Mouse (Mus musculus) hindbrain, embryonic 10.5 days (tissue): ENCODE measurements at regions not wholly inside any gene's neighbourhood (a gene's known extent, or its start where the extent isn't known, plus 50 kb on each side); places are given as distances from the start of the nearest gene placed in this dataset.
"Not testable (repeated sequence)": the region's sequence is repeated elsewhere in the genome, so short reads cannot be mapped to it uniquely, and the experiment has no call there.

Experiments used
- DNase-seq: peaks from one replicate; pipeline ENCODE4 v3.0.0-alpha.2; 2017; ENCODE audit warnings: low spot score
- H3K27ac ChIP-seq: fragments of 300-500 bp; sonication (generic); 2 replicates; pipeline ENCODE4 v1.5.1; 2016; ENCODE audit warnings: mild to moderate bottlenecking, moderate library complexity
- H3K27me3 ChIP-seq: fragments of 300-500 bp; sonication (generic); 2 replicates; pipeline ENCODE4 v1.6.1; 2016; ENCODE audit warnings: mild to moderate bottlenecking; ENCODE audit not compliant: poor library complexity, insufficient read depth, severe bottlenecking
- H3K36me3 ChIP-seq: fragments of 300-500 bp; sonication (generic); 2 replicates; pipeline ENCODE4 v1.6.1; 2016; ENCODE audit warnings: mild to moderate bottlenecking, moderate library complexity
- H3K4me1 ChIP-seq: fragments of 300-500 bp; sonication (generic); replicated peaks from 2 replicates; pipeline ENCODE4 v1.6.1; 2016; ENCODE audit warnings: mild to moderate bottlenecking
- H3K4me3 ChIP-seq: fragments of 300-500 bp; sonication (generic); 2 replicates; pipeline ENCODE4 v1.5.1; 2016; ENCODE audit warnings: mild to moderate bottlenecking, moderate library complexity
- H3K9me3 ChIP-seq: fragments of 300-500 bp; sonication (generic); 2 replicates; pipeline ENCODE4 v1.6.1; 2016; ENCODE audit warnings: mild to moderate bottlenecking, moderate library complexity
- WGBS: fragments of 180-500 bp; shearing (Covaris S2); methylation state at CpG from one replicate; pipeline ENCODE4 v1.1.7; 2016; 5-methylcytosine and 5-hydroxymethylcytosine counted together

DNA sequence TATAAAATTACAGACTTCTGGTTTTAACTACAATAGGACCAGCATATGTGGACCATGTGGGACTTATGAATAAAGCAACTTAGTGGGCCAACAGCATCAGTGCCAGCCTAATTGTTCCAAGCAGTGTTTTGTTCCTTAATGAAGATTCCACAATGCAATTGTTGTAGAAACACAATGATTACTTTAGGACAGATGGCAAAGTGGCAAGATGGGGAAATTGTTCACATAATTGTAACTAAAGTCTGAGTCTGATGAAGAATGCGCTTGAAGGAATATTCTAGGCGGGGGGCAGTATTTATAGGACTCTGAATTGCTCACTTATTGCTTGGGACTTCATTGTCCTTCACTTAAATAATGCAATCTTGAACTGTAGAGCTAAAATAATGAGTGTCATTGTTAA is 253.4 kb upstream of the Kcnj3 start:
- Histone ChIP-seq H3K4me1 (no peaks in the 10 kb centered on the region), H3K9me3 (no peaks in the 10 kb centered on the region), H3K27ac (no peak overlapping the region), H3K36me3 (no peaks in the 10 kb centered on the region), H3K4me3 (no peak overlapping the region), H3K27me3 (no peaks in the 10 kb centered on the region)
- no peak for DNase-seq
- WGBS, result 84% methylated on average over 2 of the region's 2 CpGs

DNA sequence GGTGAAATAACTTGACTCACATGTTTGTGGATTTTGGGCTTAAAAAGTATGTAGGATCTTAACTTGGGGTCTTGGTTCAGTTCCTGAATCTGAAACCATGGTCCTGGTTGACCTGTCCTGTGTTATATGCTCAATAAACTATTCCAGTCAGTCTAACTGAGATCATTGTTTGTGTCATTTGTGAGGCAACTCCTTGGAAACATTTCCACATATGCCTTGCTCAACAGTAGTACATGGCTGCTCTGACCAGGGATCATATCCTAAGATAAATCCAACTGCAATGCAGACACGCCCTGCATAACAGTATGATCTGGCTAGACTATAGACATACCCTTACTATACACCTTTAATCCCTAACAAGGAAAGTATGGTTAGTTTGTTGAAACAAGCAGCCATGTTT is 228.9 kb upstream of the Kcnj3 start:
- H3K4me1 ChIP-seq, result no peaks in the 10 kb centered on the region
- H3K9me3 ChIP-seq, result no peaks in the 10 kb centered on the region
- H3K36me3 ChIP-seq, result no peaks in the 10 kb centered on the region
- no peaks in the 10 kb centered on the region for H3K27me3 ChIP-seq
- WGBS, result 83% methylated on average over 1 of the region's 1 CpGs
- no peak for DNase-seq
- no peak overlapping the region for H3K4me3 ChIP-seq
- H3K27ac ChIP-seq, result no peak overlapping the region

DNA sequence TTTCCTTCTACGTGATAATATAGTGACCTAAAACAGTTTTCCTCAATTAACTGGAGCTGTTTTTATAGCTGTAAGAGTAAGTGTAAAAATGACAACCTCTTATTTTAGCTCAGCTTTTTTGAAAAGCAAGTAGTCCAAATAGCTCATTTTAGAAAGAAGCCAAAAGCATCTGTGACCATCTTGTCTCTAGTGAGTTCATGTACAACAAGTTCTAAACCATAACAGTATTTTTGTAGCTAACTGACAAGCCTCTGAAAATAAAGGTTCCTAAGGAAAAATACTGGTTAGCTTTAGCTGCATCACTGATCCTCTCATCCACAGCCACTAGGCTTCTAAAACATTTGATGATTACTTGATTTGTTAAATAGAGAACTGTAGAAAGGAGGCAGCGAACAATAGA is 227.2 kb upstream of the Kcnj3 start:
- Histone ChIP-seq H3K4me3 (no peak overlapping the region), H3K27me3 (no peaks in the 10 kb centered on the region), H3K4me1 (no peaks in the 10 kb centered on the region), H3K36me3 (no peaks in the 10 kb centered on the region), H3K27ac (no peak overlapping the region), H3K9me3 (no peaks in the 10 kb centered on the region)
- WGBS, result 90% methylated on average over 2 of the region's 2 CpGs
- no peak for DNase-seq

DNA sequence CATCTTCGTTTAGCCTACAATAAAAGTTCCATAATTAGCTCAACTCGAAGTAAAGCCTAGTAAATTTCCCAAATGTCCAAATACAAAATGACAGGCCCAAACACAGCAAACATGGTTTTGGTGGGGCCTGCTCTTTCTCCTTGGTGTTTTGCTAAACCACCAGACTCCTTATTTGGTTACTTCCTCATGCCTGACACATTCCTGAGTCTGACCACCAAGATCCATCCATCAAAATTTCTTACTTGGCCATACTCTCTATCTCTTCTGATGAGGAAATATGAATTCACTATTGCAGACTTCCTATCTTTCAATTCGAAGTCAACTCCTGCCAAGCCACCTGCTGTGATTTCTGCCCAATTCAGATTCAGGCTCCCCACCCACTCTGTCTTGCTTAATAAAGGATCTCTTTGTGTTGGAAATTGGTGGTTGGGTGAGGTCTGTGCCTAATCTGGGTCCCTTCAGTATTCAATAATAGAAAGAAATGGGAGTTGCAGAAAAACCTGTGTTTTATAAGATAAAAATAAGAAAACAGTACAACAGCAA is 225.9 kb upstream of the Kcnj3 start:
- H3K36me3 ChIP-seq, result no peaks in the 10 kb centered on the region
- no peak overlapping the region for H3K27ac ChIP-seq
- H3K4me3 ChIP-seq, result no peak overlapping the region
- no peaks in the 10 kb centered on the region for H3K4me1 ChIP-seq
- 65% methylated on average over 3 of the region's 3 CpGs for WGBS
- no peak for DNase-seq
- no peaks in the 10 kb centered on the region for H3K27me3 ChIP-seq
- H3K9me3 ChIP-seq, result no peaks in the 10 kb centered on the region

DNA sequence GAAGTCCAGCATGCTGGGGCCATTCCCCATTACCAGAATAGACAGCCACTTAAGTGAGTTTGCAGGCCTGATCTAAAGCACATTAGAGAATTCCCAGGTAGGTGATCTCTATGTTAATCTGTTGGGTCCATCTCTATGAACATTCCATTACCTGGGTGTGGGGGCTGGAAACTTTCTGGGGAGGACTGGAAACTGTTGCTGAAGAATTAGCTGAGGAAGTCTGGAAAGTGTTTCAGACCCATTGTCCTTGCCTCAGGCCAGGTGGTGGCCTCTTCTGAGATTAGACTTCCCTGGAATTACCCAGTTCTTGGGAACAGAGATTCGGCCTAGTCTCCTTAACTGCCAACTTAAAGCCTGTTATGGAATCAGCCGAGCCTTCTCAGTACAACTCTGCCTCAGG is 224.5 kb upstream of the Kcnj3 start:
- H3K27me3 ChIP-seq, result no peaks in the 10 kb centered on the region
- 88% methylated on average over 2 of the region's 2 CpGs for WGBS
- H3K4me3 ChIP-seq, result no peak overlapping the region
- no peaks in the 10 kb centered on the region for H3K9me3 ChIP-seq
- no peaks in the 10 kb centered on the region for H3K36me3 ChIP-seq
- no peaks in the 10 kb centered on the region for H3K4me1 ChIP-seq
- DNase-seq, result no peak
- no peak overlapping the region for H3K27ac ChIP-seq

DNA sequence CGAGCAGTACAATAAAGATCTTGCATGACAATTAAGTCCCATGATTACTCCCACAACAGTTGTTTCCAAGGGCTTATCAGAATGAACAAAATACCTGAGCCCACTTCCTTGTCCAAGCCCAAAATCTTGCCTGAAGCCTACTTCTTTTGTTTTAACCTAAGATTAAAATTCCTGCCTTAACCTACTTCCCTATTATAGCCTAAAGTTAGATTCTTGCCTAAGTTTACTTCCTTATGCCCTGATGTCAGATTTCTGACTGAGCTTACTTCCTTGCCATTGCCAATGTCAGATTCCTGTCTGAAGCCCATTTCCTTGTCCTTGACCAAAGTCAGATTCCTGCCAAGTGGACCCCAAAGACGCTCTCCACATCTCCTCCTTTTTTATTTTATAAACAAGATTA is 213.7 kb upstream of the Kcnj3 start:
- no peaks in the 10 kb centered on the region for H3K27me3 ChIP-seq
- H3K9me3 ChIP-seq, result no peaks in the 10 kb centered on the region
- DNase-seq, result no peak
- H3K4me3 ChIP-seq, result no peak overlapping the region
- H3K36me3 ChIP-seq, result no peaks in the 10 kb centered on the region
- H3K27ac ChIP-seq, result no peak overlapping the region
- H3K4me1 ChIP-seq, result no peaks in the 10 kb centered on the region
- 76% methylated on average over 2 of the region's 2 CpGs for WGBS

DNA sequence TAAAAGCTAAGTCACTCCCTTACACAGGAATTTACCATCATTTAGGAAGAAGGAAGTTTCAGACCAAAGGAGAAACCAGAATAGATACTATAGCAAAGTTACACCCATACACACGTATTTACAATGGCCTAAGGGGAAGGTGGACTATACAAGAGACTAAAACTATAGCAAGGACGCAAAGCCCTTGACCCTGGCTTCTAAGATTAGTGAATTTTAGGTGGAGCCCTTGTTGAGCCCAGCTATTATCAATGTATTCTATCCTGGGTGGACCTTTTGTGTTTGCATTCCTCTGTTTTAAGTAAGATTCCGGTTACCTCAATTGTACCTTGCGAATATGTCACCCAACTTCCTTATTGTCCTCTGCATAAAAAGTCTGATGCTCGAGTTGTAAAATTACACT is 213.0 kb upstream of the Kcnj3 start:
- not testable (repeated sequence) for H3K36me3 ChIP-seq, H3K27me3 ChIP-seq, H3K4me3 ChIP-seq, H3K4me1 ChIP-seq, DNase-seq, H3K27ac ChIP-seq, H3K9me3 ChIP-seq
- WGBS, result 87% methylated on average over 5 of the region's 5 CpGs

DNA sequence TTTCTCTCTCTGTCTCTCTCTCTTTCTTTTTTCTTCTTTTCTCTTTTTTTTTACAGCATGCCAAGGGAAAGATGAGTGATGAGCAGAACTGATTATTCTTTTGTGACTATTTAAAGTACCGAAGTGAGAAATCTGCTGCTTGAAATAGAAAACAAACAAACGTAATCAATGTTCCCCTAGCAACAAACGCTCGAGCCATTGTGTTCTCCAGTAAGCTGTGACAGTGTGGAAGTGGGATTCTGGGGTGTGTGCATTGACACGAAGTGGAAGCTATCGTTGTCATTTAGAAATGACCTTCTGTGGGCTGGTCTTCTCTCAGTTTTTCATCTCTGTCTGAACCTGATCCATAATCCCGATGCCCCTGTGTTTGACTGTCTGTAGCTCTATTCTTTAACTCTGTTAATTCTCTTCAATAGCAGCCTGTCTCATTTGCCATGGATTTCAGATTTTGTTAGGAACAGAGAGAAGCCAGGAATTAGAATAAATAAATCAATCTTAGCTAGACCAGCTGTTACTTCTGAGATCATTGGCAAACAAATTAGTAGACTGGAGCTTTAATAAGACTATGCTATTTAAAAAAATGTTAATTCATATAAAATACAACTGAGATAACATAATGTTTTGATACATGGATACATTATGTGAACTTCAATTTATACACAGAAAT is 207.5 kb upstream of the Kcnj3 start:
- Histone ChIP-seq H3K27me3 (no peaks in the 10 kb centered on the region), H3K9me3 (no peaks in the 10 kb centered on the region), H3K27ac (no peak overlapping the region), H3K4me3 (no peak overlapping the region), H3K4me1 (no peaks in the 10 kb centered on the region), H3K36me3 (no peaks in the 10 kb centered on the region)
- DNase-seq, result no peak
- WGBS, result 76% methylated on average over 7 of the region's 7 CpGs

DNA sequence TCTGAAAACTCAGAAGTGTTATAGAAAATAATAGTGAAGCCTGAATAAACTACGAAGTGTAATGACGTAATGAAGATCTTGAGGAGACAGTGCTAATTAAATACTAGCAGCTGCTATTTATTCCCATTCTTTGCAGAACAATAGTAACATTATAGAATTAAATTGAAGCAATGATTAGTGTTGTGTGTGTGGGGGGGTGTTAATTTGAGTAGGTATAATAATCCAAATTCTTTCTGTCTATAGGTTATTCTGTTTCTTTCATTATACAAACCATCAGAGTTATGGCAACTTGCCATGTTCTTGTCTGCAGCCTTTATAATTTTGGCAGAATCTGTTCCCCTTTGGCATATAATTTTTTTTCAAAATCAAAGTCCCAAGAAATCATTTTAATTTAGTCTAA is 203.9 kb upstream of the Kcnj3 start:
- H3K27ac ChIP-seq, result no peak overlapping the region
- H3K4me3 ChIP-seq, result no peak overlapping the region
- 91% methylated on average over 2 of the region's 2 CpGs for WGBS
- no peaks in the 10 kb centered on the region for H3K36me3 ChIP-seq
- H3K9me3 ChIP-seq, result peaks cover 4% of the 10 kb centered on the region; the same call in 1 of the 2 replicates
- no peaks in the 10 kb centered on the region for H3K27me3 ChIP-seq
- H3K4me1 ChIP-seq, result no peaks in the 10 kb centered on the region
- no peak for DNase-seq

DNA sequence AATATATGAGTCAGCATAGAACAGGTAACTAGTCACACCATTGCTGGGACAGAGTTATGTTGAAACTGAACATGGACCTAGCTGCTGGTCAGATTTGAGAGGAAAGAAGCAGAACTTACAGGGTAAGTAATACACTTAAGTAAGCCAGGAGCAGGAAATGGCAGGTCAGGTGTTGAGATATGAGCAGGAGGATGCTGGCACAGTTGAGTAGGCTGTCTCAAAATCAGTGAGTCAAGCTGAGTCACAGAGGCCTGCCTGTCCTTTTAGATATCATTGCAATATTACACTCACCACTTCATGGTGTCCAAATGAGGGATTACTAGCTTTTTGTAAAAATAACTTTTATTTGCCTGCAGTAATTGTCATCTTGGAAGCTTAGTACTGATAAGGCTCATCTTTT is 182.6 kb upstream of the Kcnj3 start:
- Histone ChIP-seq H3K27me3 (no peaks in the 10 kb centered on the region), H3K4me1 (no peaks in the 10 kb centered on the region), H3K27ac (no peak overlapping the region), H3K9me3 (no peaks in the 10 kb centered on the region), H3K36me3 (no peaks in the 10 kb centered on the region), H3K4me3 (no peak overlapping the region)
- no peak for DNase-seq

DNA sequence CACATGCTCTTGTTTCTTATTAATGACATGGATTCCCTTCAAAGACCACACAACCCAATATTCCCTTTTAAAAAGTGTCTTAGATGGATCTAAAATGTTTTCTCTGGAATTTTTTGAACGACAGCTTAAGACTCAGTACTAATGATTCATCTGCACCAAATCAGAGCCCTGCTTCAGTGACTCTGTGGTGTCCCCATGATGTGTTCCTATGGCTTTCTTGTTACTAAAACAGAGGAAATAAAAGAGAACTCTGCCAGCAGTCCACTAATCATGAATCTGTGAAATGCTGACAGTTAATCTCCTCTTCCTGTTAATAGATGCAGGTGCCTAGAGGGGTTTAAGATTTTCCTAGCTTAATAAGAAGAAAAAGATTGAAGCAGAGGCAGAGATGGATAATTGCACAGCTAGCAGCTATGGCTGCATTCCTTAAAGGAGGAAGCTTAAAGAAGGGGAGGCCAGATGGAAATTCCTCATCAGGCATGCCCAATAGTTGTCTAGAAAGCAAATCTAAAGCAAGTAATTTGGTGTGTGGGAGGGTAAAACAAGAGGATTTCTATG is 173.0 kb upstream of the Kcnj3 start:
- 66% methylated on average over 1 of the region's 1 CpGs for WGBS
- no peaks in the 10 kb centered on the region for H3K4me1 ChIP-seq
- no peak for DNase-seq

DNA sequence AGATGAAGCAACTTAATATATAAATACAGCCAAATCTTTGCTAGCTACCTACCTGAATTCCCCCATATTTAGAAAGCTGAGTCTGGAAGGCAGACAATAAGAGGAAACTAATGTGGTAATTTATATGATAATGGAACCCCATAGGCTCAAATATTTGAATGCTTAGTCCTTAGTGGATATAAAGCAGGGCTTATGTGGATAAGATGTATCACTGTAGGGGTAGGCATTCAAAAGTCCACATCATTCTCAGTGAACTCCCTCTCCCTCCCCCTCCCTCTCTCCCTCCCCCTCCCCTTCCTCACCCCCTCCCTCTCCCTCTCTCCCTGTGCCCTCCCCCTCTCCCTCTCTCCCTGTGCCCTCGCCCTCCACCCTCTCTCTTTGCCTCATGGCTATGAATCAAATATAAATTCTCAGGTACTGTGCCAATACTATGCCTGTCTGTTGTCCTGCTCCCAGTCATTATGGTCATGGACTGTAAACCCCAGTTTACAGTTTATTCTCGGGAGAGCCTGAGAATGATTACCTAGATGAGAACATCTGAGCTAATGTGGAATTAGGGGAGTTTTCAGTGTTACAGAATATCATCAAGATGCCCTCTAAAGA is 171.8 kb upstream of the Kcnj3 start:
- DNase-seq, result no peak
- Histone ChIP-seq H3K4me1 (no peaks in the 10 kb centered on the region), H3K4me3 (no peak overlapping the region), H3K9me3 (no peaks in the 10 kb centered on the region), H3K27me3 (no peaks in the 10 kb centered on the region), H3K36me3 (no peaks in the 10 kb centered on the region), H3K27ac (no peak overlapping the region)
- WGBS, result 81% methylated on average over 2 of the region's 2 CpGs

More for the DNA sequence above, 173.0 kb upstream of the Kcnj3 start:
- H3K4me3 ChIP-seq, result no peak overlapping the region
- no peaks in the 10 kb centered on the region for H3K36me3 ChIP-seq
- H3K9me3 ChIP-seq, result no peaks in the 10 kb centered on the region
- no peaks in the 10 kb centered on the region for H3K27me3 ChIP-seq
- no peak overlapping the region for H3K27ac ChIP-seq

DNA sequence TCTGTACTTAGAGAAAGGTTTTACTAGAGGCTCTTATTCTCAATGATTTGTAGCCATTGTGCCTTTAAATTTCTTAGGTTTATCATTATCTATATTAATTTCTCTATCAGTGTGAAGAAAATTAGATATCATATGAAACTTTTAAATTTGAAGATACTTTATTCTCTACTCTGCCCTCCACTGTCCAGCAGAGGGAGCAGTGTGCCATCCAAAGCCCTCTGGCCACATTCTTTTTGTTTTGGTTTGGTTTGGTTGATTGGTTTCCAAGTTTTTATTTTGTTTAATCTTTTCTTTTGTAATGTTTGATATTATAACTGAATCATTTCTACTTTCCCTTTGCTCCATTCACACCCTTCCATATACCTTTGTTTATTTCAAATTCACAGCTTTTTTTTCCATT is 129.4 kb upstream of the Kcnj3 start:
- H3K27ac ChIP-seq, result no peak overlapping the region
- H3K36me3 ChIP-seq, result no peaks in the 10 kb centered on the region
- no peaks in the 10 kb centered on the region for H3K4me1 ChIP-seq
- H3K4me3 ChIP-seq, result no peak overlapping the region
- H3K27me3 ChIP-seq, result no peaks in the 10 kb centered on the region
- DNase-seq, result peak; percentile 3
- no peaks in the 10 kb centered on the region for H3K9me3 ChIP-seq
